Mouse (Mus musculus): Measurements from ENCODE around the gene Noc2l. TPM values are rescaled to one million over a fixed set of nuclear protein-coding genes. Genes with fewer than 3 reads are reported as not detected.

Gene Noc2l
- polyA plus RNA-seq, 1 experiment from 2014 or later, result 49.2 TPM

- Histone ChIP-seq H3K36me3 (ENCODE audit: insufficient read depth, low read length) (no peaks in the 10 kb centered on the region), H3K4me2 (ENCODE audit: low read length) (no peak overlapping the region), H3K4me3 (replicated peaks; ENCODE audit: low read depth, low read length) (no peak overlapping the region), H3K27ac (no peak overlapping the region), H3K4me1 (replicated peaks; ENCODE audit: insufficient read depth, low read length) (no peaks in the 10 kb centered on the region), H3K9ac (ENCODE audit: low read depth, low read length) (no peak overlapping the region), H3K9me3 (replicated peaks; ENCODE audit: low read length) (no peaks in the 10 kb centered on the region), H3K27me3 (ENCODE audit: insufficient read depth, low read length) (no peaks in the 10 kb centered on the region)
- TF ChIP-seq CTCF (IDR thresholded peaks at IDR 0.05; ENCODE audit: low read depth), result no peak
- no peak for ATAC-seq (replicated peaks; ENCODE audit: low FRiP score, low read depth)
- no peak for DNase-seq (ENCODE audit: low spot score)
- WGBS, result 68% methylated on average over 13 of the region's 13 CpGs
Observed at GRCm38 (mm10) chr4:156209963-156210635, 25.7 kb upstream of the Noc2l start.

GRCm38 (mm10) chr4:156213134-156213533 lies 22.7 kb upstream of the Noc2l start:
- DNase-seq (ENCODE audit: low spot score), result no peak
- Histone ChIP-seq H3K4me3 (replicated peaks; ENCODE audit: low read depth, low read length) (no peak overlapping the region), H3K9me3 (replicated peaks; ENCODE audit: low read length) (no peaks in the 10 kb centered on the region), H3K27me3 (ENCODE audit: insufficient read depth, low read length) (no peaks in the 10 kb centered on the region), H3K4me1 (replicated peaks; ENCODE audit: insufficient read depth, low read length) (no peaks in the 10 kb centered on the region), H3K36me3 (ENCODE audit: insufficient read depth, low read length) (no peaks in the 10 kb centered on the region), H3K27ac (no peak overlapping the region), H3K4me2 (ENCODE audit: low read length) (no peak overlapping the region), H3K9ac (ENCODE audit: low read depth, low read length) (no peak overlapping the region)
- 90% methylated on average over 13 of the region's 13 CpGs for WGBS
- no peak for ATAC-seq (replicated peaks; ENCODE audit: low FRiP score, low read depth)
- no peak for TF ChIP-seq CTCF (IDR thresholded peaks at IDR 0.05; ENCODE audit: low read depth)

GRCm38 (mm10) chr4:156215649-156216048 lies 20.2 kb upstream of the Noc2l start, which contains the start of gene Perm1:
Gene Perm1, plus strand, starts transcription at chr4:156215868.
- ATAC-seq (replicated peaks; ENCODE audit: low FRiP score, low read depth), result no peak
- no peak for TF ChIP-seq CTCF (IDR thresholded peaks at IDR 0.05; ENCODE audit: low read depth)
- no peak within 1 kb of the TSS for H3K4me3 ChIP-seq (replicated peaks; ENCODE audit: low read depth, low read length)
- no peak for DNase-seq (ENCODE audit: low spot score)
- no peaks in the 10 kb centered on the region for H3K27me3 ChIP-seq (ENCODE audit: insufficient read depth, low read length)
- H3K4me1 ChIP-seq (replicated peaks; ENCODE audit: insufficient read depth, low read length), result no peaks in the 10 kb centered on the region
- no peak within 1 kb of the TSS for H3K4me2 ChIP-seq (ENCODE audit: low read length)
- no peaks in the 10 kb centered on the region for H3K9me3 ChIP-seq (replicated peaks; ENCODE audit: low read length)
- H3K27ac ChIP-seq, result no peak within 1 kb of the TSS
- 68% methylated on average over 4 of the region's 4 CpGs for WGBS
- no peaks in the 10 kb centered on the region for H3K36me3 ChIP-seq (ENCODE audit: insufficient read depth, low read length)
- H3K9ac ChIP-seq (ENCODE audit: low read depth, low read length), result no peak within 1 kb of the TSS

GRCm38 (mm10) chr4:156216196-156216595 lies 19.6 kb upstream of the Noc2l start:
- no peak overlapping the region for H3K4me3 ChIP-seq (replicated peaks; ENCODE audit: low read depth, low read length)
- no peak overlapping the region for H3K4me2 ChIP-seq (ENCODE audit: low read length)
- H3K36me3 ChIP-seq (ENCODE audit: insufficient read depth, low read length), result no peaks in the 10 kb centered on the region
- TF ChIP-seq CTCF (IDR thresholded peaks at IDR 0.05; ENCODE audit: low read depth), result no peak
- no peak for ATAC-seq (replicated peaks; ENCODE audit: low FRiP score, low read depth)
- H3K27me3 ChIP-seq (ENCODE audit: insufficient read depth, low read length), result no peaks in the 10 kb centered on the region
- WGBS, result 77% methylated on average over 2 of the region's 2 CpGs
- H3K27ac ChIP-seq, result no peak overlapping the region
- no peaks in the 10 kb centered on the region for H3K4me1 ChIP-seq (replicated peaks; ENCODE audit: insufficient read depth, low read length)
- H3K9ac ChIP-seq (ENCODE audit: low read depth, low read length), result no peak overlapping the region
- DNase-seq (ENCODE audit: low spot score), result no peak
- no peaks in the 10 kb centered on the region for H3K9me3 ChIP-seq (replicated peaks; ENCODE audit: low read length)

- DNase-seq (ENCODE audit: low spot score), result no peak
- Histone ChIP-seq H3K4me1 (replicated peaks; ENCODE audit: insufficient read depth, low read length) (no peaks in the 10 kb centered on the region), H3K9ac (ENCODE audit: low read depth, low read length) (no peak overlapping the region), H3K27ac (no peak overlapping the region), H3K9me3 (replicated peaks; ENCODE audit: low read length) (no peaks in the 10 kb centered on the region), H3K36me3 (ENCODE audit: insufficient read depth, low read length) (no peaks in the 10 kb centered on the region), H3K4me2 (ENCODE audit: low read length) (no peak overlapping the region), H3K4me3 (replicated peaks; ENCODE audit: low read depth, low read length) (no peak overlapping the region), H3K27me3 (ENCODE audit: insufficient read depth, low read length) (no peaks in the 10 kb centered on the region)
- TF ChIP-seq CTCF (IDR thresholded peaks at IDR 0.05; ENCODE audit: low read depth), result no peak
- ATAC-seq (replicated peaks; ENCODE audit: low FRiP score, low read depth), result no peak
- WGBS, result 72% methylated on average over 16 of the region's 16 CpGs
Observed at GRCm38 (mm10) chr4:156217022-156217669, 18.7 kb upstream of the Noc2l start.

GRCm38 (mm10) chr4:156217838-156218237 lies 18.0 kb upstream of the Noc2l start:
- ATAC-seq (replicated peaks; ENCODE audit: low FRiP score, low read depth) (no peak), DNase-seq (ENCODE audit: low spot score) (no peak)
- no peak overlapping the region for H3K9ac ChIP-seq (ENCODE audit: low read depth, low read length)
- 77% methylated on average over 16 of the region's 16 CpGs for WGBS
- no peak overlapping the region for H3K4me3 ChIP-seq (replicated peaks; ENCODE audit: low read depth, low read length)
- no peaks in the 10 kb centered on the region for H3K9me3 ChIP-seq (replicated peaks; ENCODE audit: low read length)
- H3K4me1 ChIP-seq (replicated peaks; ENCODE audit: insufficient read depth, low read length), result no peaks in the 10 kb centered on the region
- no peak for TF ChIP-seq CTCF (IDR thresholded peaks at IDR 0.05; ENCODE audit: low read depth)
- no peaks in the 10 kb centered on the region for H3K36me3 ChIP-seq (ENCODE audit: insufficient read depth, low read length)
- no peaks in the 10 kb centered on the region for H3K27me3 ChIP-seq (ENCODE audit: insufficient read depth, low read length)
- no peak overlapping the region for H3K27ac ChIP-seq
- no peak overlapping the region for H3K4me2 ChIP-seq (ENCODE audit: low read length)
